Mouse (Mus musculus) kidney, postnatal 4 days (tissue): ENCODE data around the gene Fam196b.

Source experiments
- DNase-seq, 2 experiments: peaks; one replicate each; pipeline ENCODE4 v3.0.0; 2021; ENCODE audit warnings: mixed read lengths in 2 of 2

Gene Fam196b

GRCm38 (mm10) chr11:34314534-34315379, at the start of gene Fam196b:
Gene Fam196b, plus strand, starts transcription at chr11:34314822.
- DNase-seq: peak; percentile 6 to 19

GRCm38 (mm10) chr11:34272016-34272415, 42.6 kb upstream of the Fam196b start:
- DNase-seq: no peak

- peak; percentile 18 to 22 for DNase-seq
Measured at GRCm38 (mm10) chr11:34275941-34276340, 38.7 kb upstream of the Fam196b start.

- DNase-seq: no peak
Measured at GRCm38 (mm10) chr11:34276363-34277046, 38.1 kb upstream of the Fam196b start.

GRCm38 (mm10) chr11:34277047-34277445, 37.6 kb upstream of the Fam196b start:
- DNase-seq: no peak

GRCm38 (mm10) chr11:34284124-34284808, 30.4 kb upstream of the Fam196b start:
- peak; percentile 9 to 11 for DNase-seq

- no peak for DNase-seq
Measured at GRCm38 (mm10) chr11:34290265-34290664, 24.4 kb upstream of the Fam196b start.

- DNase-seq: no peak
Measured at GRCm38 (mm10) chr11:34290708-34291107, 23.9 kb upstream of the Fam196b start.

- DNase-seq: no peak
Measured at GRCm38 (mm10) chr11:34291304-34291703, 23.3 kb upstream of the Fam196b start.

- DNase-seq: no peak
Measured at GRCm38 (mm10) chr11:34297698-34298378, 16.8 kb upstream of the Fam196b start.

- DNase-seq: no peak
Measured at GRCm38 (mm10) chr11:34299550-34299949, 15.1 kb upstream of the Fam196b start.

GRCm38 (mm10) chr11:34300064-34300463, 14.6 kb upstream of the Fam196b start:
- no peak for DNase-seq

GRCm38 (mm10) chr11:34306231-34306630, 8.4 kb upstream of the Fam196b start:
- no peak for DNase-seq

GRCm38 (mm10) chr11:34308731-34309130, 5.9 kb upstream of the Fam196b start:
- DNase-seq: no peak

- DNase-seq: no peak
Measured at GRCm38 (mm10) chr11:34309360-34309759, 5.3 kb upstream of the Fam196b start.

GRCm38 (mm10) chr11:34311717-34312116, 2.9 kb upstream of the Fam196b start:
- no peak for DNase-seq

- DNase-seq: no peak
Measured at GRCm38 (mm10) chr11:34312208-34312607, 2.4 kb upstream of the Fam196b start.

GRCm38 (mm10) chr11:34315383-34315782, 761 bp downstream of the Fam196b start:
- no peak for DNase-seq

- no peak for DNase-seq
Measured at GRCm38 (mm10) chr11:34316176-34316575, 1.6 kb downstream of the Fam196b start.

- DNase-seq: no peak
Measured at GRCm38 (mm10) chr11:34317001-34317400, 2.4 kb downstream of the Fam196b start.

- no peak for DNase-seq
Measured at GRCm38 (mm10) chr11:34319282-34319681, 4.7 kb downstream of the Fam196b start.

- no peak for DNase-seq
Measured at GRCm38 (mm10) chr11:34323664-34324063, 9.0 kb downstream of the Fam196b start.
